Mouse (Mus musculus) adrenal gland, postnatal 0 days (tissue): ENCODE measurements around the gene Olfr38. TPM values are rescaled to one million over a fixed set of nuclear protein-coding genes. Genes with fewer than 3 reads are reported as not detected.

Experiments
- polyA plus RNA-seq: library from polyadenylated mRNA; unstranded; fragments of >200 nt; fragmentation: Nextera tagmentation; extraction: Ambion mirVana; gene quantifications from 2 replicates; pipeline ENCODE4 v1.2.1, GENCODE M21; 2015

The Olfr38 gene
- not detected in 2 replicates for polyA plus RNA-seq

DNA sequence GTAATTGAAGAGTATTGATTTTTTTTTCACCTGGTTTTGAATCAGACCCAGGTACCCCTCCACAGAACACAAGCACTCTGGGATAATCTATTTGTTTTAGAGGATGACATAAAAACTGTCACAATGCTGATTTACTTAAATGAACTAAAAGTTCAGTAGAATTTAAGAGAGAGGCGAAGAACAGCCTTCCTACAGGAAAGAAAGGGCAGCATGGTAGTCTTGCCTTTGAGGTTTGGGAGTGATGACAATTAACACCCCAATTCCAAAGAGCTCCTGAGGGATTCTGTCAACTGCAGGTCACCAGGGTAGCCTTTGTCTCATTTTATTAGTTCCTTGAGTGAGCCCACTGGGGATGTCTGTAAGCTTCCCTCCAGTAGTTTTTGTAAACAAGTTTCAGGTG is at the start of gene Olfr38:
Olfr38 (plus strand) TSS at position 301 of the 400 bp plus-strand sequence.

DNA sequence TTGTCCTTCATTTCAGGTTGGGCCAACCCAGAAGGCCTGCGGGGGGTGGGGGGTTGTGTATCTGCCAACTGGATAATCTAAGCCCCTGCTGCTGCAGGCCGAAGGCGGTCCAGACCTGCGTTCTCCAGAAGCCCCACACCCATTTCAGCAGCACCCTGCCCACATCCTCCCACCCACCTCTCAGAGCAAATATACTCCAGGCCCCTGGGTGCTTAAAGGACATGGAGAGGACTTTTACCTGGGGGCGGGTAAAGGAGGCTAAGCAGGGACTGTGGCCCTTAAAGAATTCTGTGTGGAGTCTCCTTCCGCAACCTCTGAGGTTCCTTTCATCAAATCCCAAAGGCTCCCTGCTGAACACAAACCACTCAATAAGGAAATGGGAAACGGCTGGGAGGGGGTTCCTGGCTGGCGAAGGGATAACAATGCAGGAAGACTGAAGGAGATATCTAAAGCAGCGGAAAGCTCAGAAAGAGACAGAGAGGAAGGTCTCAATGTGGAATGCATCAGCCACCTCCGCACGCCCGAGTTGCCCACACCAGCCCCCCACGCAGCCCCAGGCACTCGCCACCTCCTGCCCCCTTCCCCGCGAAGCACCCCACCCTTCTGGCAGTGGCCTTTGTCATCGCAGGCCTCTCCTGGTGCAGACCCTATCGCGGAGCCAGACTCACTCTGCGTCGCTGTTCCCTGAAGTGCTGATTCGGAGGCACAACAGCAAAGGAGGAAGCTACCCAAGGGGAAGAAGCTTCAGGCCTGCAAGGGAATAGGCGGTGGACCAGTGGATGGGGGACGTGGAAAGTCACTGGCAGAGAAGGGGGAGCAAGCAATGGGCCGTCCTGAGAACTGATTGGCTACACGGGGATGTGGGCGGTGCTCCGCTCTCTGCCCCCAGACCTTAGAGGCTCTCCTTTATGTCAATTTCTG is 46.7 kb upstream of the Olfr38 start, which contains the start of gene Tcaf1:
Tcaf1 (minus strand) TSS at position 798 of the 921 bp plus-strand sequence.

DNA sequence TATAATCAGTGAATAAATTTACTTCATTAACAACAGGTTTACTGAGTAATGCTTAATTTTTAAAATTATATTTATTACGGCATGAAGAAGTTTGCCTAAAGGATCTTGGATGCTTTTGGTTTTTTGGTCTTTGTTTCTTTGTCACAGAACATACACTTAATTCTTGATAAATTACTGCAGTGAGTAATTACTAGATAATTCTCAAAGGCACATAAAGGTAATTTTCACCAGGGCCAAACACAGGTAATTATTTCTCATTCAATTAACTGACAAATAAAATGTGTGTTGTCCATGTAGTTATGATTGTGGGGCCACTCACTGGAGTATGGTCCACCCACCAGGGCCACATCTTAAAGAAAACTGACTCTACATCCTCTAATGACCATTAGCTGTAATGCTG is 17.1 kb upstream of the Olfr38 start, which contains the start of gene Olfr453:
Olfr453 (plus strand) TSS at position 301 of the 400 bp plus-strand sequence.

GRCm38 (mm10) chr6:42784793-42785192 is 28.6 kb downstream of the Olfr38 start, which contains the start of gene Olfr452:
Gene Olfr452, plus strand, starts transcription at chr6:42785093.

DNA sequence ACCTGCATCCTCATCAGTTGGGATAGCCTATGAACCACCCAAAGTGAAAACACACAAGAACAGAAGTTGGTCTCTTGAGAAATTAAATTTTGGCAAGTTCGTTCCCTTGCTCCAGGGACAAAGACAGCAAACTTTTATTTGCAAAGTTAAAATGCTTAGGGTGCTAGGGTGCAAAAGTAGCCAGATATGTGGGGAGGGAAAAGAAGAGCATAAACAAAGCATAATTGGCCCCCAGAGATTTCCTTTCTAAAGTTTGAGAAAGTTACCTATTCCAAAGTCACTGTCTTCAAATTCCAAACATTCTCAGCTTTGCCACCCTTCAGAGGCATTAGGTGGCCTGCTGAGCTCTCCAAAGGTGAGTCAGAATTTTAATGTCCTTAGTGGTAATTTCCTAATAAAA is 55.4 kb downstream of the Olfr38 start, which contains the start of gene Olfr450:
Olfr450 (plus strand) TSS at position 301 of the 400 bp plus-strand sequence.

Other genes with a start within 250 kb of the Olfr38 start
- gene Olfr455, start 208.8 kb upstream of the Olfr38 start, polyA plus RNA-seq, result 0.11 and 0.14 TPM in 2 replicates
- gene Tcaf3, start 158.7 kb upstream of the Olfr38 start, polyA plus RNA-seq, result 0.07 TPM in 1 of 2 replicates, not detected in the other
- 2.0 and 2.4 TPM in 2 replicates for gene Tcaf2, start 111.2 kb upstream of the Olfr38 start, polyA plus RNA-seq
- gene Tcaf1, start 46.3 kb upstream of the Olfr38 start, polyA plus RNA-seq, result 59.8 and 62.1 TPM in 2 replicates
- gene Olfr453, start 17.0 kb upstream of the Olfr38 start, polyA plus RNA-seq, result not detected in 2 replicates
- gene Olfr452, start 28.7 kb downstream of the Olfr38 start, polyA plus RNA-seq, result not detected in 2 replicates
- gene Olfr450, start 55.5 kb downstream of the Olfr38 start, polyA plus RNA-seq, result not detected in 2 replicates
- gene Olfr449, start 78.0 kb downstream of the Olfr38 start, polyA plus RNA-seq, result not detected in 2 replicates
- not detected in 2 replicates for gene Olfr448, start 134.0 kb downstream of the Olfr38 start, polyA plus RNA-seq
- gene Olfr447, start 152.5 kb downstream of the Olfr38 start, polyA plus RNA-seq, result not detected in 2 replicates
- not detected in 2 replicates for gene Olfr446, start 165.0 kb downstream of the Olfr38 start, polyA plus RNA-seq
- not detected in 2 replicates for gene Olfr444, start 192.7 kb downstream of the Olfr38 start, polyA plus RNA-seq